Mouse (Mus musculus): ENCODE measurements around the gene Gm45713. TPM values are rescaled to one million over a fixed set of nuclear protein-coding genes. Genes with fewer than 3 reads are reported as not detected.
"Not testable (repeated sequence)": the region's sequence is repeated elsewhere in the genome, so short reads cannot be mapped to it uniquely, and the experiment has no call there.

Gene Gm45713
- polyA plus RNA-seq, 1 experiment: 0.06 TPM

DNA sequence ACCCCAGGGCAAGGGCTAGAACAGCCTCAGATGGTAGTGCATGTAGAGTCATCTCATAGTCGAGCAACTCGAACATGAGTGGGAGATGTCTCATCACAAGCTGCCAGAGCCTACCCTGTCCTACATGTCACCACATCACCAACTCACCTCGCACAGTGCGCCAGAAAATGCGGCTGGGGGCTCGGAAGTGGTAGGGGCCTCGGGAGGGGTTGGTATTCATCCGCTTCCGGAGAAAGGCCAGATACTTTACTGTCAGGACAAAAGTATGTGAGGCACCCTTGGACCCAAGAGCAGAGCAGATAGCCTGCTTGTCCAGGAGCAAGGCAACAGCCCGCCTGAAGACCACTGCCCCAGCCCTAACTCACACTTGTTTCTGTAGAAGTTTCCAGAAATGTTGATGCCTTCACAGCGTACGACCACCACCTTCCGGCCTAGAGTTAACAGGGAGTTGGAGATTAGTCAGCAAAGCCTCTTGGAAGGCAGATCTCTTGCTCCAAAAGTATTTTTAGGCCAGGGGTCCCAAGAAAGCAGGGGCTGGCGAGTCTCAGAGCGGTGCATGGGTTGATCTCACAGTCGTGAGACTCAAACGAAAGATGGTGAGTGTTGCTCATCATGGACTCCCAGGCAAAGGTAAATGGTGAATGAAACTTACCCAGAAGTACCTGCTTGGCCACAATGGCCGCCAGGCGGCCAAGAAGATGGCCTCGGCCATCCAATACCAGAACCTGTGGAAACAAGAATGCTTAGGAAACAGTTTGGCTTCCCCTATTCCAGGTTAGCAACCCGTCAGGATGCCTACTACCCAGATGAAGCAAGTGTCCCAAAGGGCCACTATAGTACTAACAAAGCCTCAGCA is 9.0 kb downstream of the Gm45713 start:
- TF ChIP-seq POLR2A (IDR thresholded peaks at IDR 0.05; ENCODE audit: control insufficient read depth, low read depth, low read length) (no peak), CTCF (IDR thresholded peaks at IDR 0.05; ENCODE audit: control insufficient read depth, insufficient read depth, insufficient replicate concordance, low read depth, low read length) (no peak)
- Histone ChIP-seq H3K27me3 (ENCODE audit: control insufficient read depth, insufficient read depth, low read length) (no peaks in the 10 kb centered on the region), H3K4me3 (ENCODE audit: control insufficient read depth, low read depth, low read length) (no peak overlapping the region; the same call in none of the 2 replicates), H3K4me1 (ENCODE audit: control insufficient read depth, insufficient read depth, low read length) (peaks cover 20% of the 10 kb centered on the region), H3K27ac (ENCODE audit: control insufficient read depth, insufficient read depth, low read depth, low read length) (no peak overlapping the region), H3K36me3 (ENCODE audit: control insufficient read depth, insufficient read depth, low read length) (no peaks in the 10 kb centered on the region; the same call in 1 of the 2 replicates)

DNA sequence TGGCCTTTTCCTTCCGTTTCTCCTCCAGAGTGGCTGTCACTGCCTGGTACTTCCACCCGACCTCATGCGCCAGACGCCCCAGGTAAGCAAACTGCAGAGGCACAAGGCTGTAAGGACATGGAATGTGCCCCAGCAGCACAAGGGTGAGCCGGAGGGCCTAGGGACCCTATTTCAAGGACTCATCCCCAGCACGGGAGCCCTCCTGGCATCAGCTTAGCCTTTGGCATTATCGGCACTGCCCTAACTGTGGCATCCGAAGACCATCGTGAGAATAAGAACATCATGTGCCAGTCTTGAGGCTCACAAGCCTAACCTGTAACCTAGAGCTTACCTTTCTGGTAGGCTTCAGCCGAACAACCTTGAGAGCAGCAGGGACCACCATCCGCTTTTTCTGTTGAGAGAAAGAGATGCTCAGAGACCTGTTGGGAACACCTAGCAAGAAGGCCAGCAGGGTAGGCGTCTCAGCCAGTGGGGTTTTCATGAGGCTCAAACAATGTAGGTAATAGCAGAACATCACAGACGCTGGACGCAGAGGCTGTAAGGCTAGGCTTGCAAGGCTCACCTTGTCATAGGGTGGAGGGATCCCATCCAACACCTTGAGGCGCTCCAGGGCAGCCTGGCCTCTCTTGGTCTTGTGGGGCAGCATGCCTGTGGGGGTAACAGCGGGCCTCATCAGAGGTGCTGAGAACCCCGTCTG is 9.7 kb downstream of the Gm45713 start:
- no peaks in the 10 kb centered on the region for H3K27me3 ChIP-seq (ENCODE audit: control insufficient read depth, insufficient read depth, low read length)
- no peak overlapping the region; the same call in 1 of the 2 replicates for H3K4me3 ChIP-seq (ENCODE audit: control insufficient read depth, low read depth, low read length)
- H3K27ac ChIP-seq (ENCODE audit: control insufficient read depth, insufficient read depth, low read depth, low read length): no peak overlapping the region
- no peaks in the 10 kb centered on the region; the same call in 1 of the 2 replicates for H3K36me3 ChIP-seq (ENCODE audit: control insufficient read depth, insufficient read depth, low read length)
- TF ChIP-seq CTCF (IDR thresholded peaks at IDR 0.05; ENCODE audit: control insufficient read depth, insufficient read depth, insufficient replicate concordance, low read depth, low read length) (no peak), POLR2A (IDR thresholded peaks at IDR 0.05; ENCODE audit: control insufficient read depth, low read depth, low read length) (no peak)
- peaks cover 20% of the 10 kb centered on the region for H3K4me1 ChIP-seq (ENCODE audit: control insufficient read depth, insufficient read depth, low read length)

- H3K27me3 ChIP-seq (ENCODE audit: control insufficient read depth, insufficient read depth, low read length); H3K36me3 ChIP-seq (ENCODE audit: control insufficient read depth, insufficient read depth, low read length); H3K27ac ChIP-seq (ENCODE audit: control insufficient read depth, insufficient read depth, low read depth, low read length): not testable (repeated sequence)
- Histone ChIP-seq H3K4me1 (ENCODE audit: control insufficient read depth, insufficient read depth, low read length) (peaks cover 20% of the 10 kb centered on the region), H3K4me3 (ENCODE audit: control insufficient read depth, low read depth, low read length) (peak overlapping the region; percentile 68; the same call in 1 of the 2 replicates)
These were observed 10.4 kb downstream of the Gm45713 start for GRCm38 (mm10) chr7:45125649-45126048.

- TF ChIP-seq POLR2A (IDR thresholded peaks at IDR 0.05; ENCODE audit: control insufficient read depth, low read depth, low read length) (no peak), CTCF (IDR thresholded peaks at IDR 0.05; ENCODE audit: control insufficient read depth, insufficient read depth, insufficient replicate concordance, low read depth, low read length) (no peak)
- Histone ChIP-seq H3K4me1 (ENCODE audit: control insufficient read depth, insufficient read depth, low read length) (peaks cover 18% of the 10 kb centered on the region), H3K27ac (ENCODE audit: control insufficient read depth, insufficient read depth, low read depth, low read length) (0 out of 2 replicates have a peak overlapping the region, but pooled peaks have one; percentile 23), H3K36me3 (ENCODE audit: control insufficient read depth, insufficient read depth, low read length) (no peaks in the 10 kb centered on the region; the same call in none of the 2 replicates), H3K4me3 (ENCODE audit: control insufficient read depth, low read depth, low read length) (peak overlapping the region; percentile 68), H3K27me3 (ENCODE audit: control insufficient read depth, insufficient read depth, low read length) (no peaks in the 10 kb centered on the region)
These were observed 10.9 kb downstream of the Gm45713 start for GRCm38 (mm10) chr7:45125144-45125600.

- Histone ChIP-seq H3K4me1 (ENCODE audit: control insufficient read depth, insufficient read depth, low read length) (peaks cover 16% of the 10 kb centered on the region), H3K27ac (ENCODE audit: control insufficient read depth, insufficient read depth, low read depth, low read length) (peak within 1 kb of the TSS; percentile 96), H3K27me3 (ENCODE audit: control insufficient read depth, insufficient read depth, low read length) (no peaks in the 10 kb centered on the region), H3K36me3 (ENCODE audit: control insufficient read depth, insufficient read depth, low read length) (no peaks in the 10 kb centered on the region; the same call in none of the 2 replicates), H3K4me3 (ENCODE audit: control insufficient read depth, low read depth, low read length) (peak within 1 kb of the TSS; percentile 94)
- TF ChIP-seq CTCF (IDR thresholded peaks at IDR 0.05; ENCODE audit: control insufficient read depth, insufficient read depth, insufficient replicate concordance, low read depth, low read length) (no peak), POLR2A (IDR thresholded peaks at IDR 0.05; ENCODE audit: control insufficient read depth, low read depth, low read length) (peak; percentile 90)
These were observed 11.5 kb downstream of the Gm45713 start, which contains the start of gene Rps11 for GRCm38 (mm10) chr7:45124224-45125143. Gene Rps11, minus strand, starts transcription at chr7:45124439.

DNA sequence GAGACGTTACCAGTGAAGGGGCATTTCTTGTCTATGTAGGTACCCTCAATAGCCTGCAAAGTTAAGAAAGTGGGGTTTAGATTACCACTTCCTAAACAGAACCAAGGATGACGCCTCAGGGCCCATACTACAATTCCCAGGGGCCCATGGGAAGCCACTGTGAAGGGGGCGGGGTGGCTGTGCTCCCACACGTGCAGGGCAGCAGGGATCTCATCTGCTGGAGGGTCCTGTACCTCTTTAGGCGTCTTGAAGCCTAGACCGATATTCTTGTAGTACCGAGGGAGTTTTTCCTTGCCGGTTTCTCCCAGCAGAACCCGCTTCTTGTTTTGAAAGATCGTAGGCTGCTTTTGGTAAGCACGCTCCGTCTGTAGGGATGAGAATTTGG is 12.9 kb downstream of the Gm45713 start:
- H3K27me3 ChIP-seq (ENCODE audit: control insufficient read depth, insufficient read depth, low read length): no peaks in the 10 kb centered on the region
- TF ChIP-seq CTCF (IDR thresholded peaks at IDR 0.05; ENCODE audit: control insufficient read depth, insufficient read depth, insufficient replicate concordance, low read depth, low read length): no peak
- no peak for TF ChIP-seq POLR2A (IDR thresholded peaks at IDR 0.05; ENCODE audit: control insufficient read depth, low read depth, low read length)
- peak overlapping the region; percentile 94 for H3K4me3 ChIP-seq (ENCODE audit: control insufficient read depth, low read depth, low read length)
- peaks cover 16% of the 10 kb centered on the region for H3K4me1 ChIP-seq (ENCODE audit: control insufficient read depth, insufficient read depth, low read length)
- H3K27ac ChIP-seq (ENCODE audit: control insufficient read depth, insufficient read depth, low read depth, low read length): peak overlapping the region; percentile 96
- no peaks in the 10 kb centered on the region; the same call in none of the 2 replicates for H3K36me3 ChIP-seq (ENCODE audit: control insufficient read depth, insufficient read depth, low read length)

Measured in testis, adult 2 months (tissue).